Mouse (Mus musculus): Measurements from ENCODE around the gene Thumpd2.

The Thumpd2 gene

DNA sequence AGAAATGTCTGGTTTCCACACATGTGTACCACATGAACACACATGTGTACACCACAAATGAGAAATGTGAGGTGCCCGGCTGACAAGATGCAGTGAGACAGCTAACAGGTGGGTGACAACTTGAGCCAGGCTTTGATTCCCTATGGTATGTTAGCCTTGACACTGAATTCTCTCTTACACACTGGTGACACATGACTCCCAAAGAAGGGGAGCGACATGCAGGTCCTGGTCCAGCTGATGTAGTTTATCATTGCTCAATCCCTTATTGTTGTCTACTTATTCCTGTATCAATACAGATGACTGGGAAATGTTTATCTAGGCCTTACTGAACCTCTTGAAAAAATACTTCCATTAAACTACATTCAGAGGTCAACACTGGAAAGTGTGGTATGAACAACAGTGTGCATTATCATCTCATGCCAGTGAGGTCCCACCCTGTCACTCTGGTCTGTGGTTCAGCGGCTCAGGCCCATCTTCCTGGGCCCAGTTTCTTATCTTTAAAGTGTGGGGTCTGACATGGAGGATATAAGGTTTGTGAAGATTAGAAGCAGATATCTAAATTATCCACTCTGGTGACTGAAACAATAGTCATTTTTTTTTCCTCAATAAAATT is 32.9 kb downstream of the Thumpd2 start:
- DNase-seq (ENCODE audit: low spot score): no peak

DNA sequence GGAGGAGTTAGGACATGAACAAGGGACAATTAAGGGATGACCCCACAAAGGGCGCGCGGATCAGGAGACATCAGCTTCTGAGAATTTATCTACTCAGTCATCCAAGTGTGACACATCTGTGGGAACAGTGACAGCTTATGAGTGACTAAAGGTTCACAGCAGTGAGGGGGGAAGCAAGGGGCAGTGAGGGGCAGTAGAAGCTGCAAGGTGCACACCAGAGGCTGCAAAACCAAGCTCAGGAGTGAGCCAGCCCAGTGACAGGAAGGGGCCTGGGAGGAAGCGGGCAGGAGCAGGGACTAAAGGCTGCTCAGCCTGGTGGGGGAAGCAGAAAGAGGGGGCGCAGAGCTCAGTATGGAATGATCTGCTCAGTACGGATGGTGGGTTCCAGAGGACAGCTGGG is 37.6 kb downstream of the Thumpd2 start:
- DNase-seq (ENCODE audit: low spot score): no peak

DNA sequence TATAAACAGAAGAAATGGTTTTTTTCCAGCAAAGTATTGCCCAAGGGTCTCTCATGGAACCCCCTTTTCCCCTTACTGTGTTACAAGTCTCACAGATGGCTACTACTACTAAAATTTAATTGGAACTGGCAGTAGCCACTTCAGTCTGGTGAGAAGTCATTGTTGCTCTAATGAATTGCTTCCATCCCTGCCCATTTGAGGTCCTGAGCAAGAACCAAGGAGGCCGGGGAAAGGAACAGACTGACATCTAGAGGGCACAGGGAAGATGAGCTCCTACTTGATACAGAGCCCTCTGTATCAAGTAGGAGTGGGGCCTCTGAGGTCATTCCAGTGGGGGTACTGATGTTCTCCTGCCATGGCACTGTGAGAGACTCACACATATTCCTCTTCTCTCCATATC is 47.8 kb downstream of the Thumpd2 start:
- no peak for DNase-seq (ENCODE audit: low spot score)

DNA sequence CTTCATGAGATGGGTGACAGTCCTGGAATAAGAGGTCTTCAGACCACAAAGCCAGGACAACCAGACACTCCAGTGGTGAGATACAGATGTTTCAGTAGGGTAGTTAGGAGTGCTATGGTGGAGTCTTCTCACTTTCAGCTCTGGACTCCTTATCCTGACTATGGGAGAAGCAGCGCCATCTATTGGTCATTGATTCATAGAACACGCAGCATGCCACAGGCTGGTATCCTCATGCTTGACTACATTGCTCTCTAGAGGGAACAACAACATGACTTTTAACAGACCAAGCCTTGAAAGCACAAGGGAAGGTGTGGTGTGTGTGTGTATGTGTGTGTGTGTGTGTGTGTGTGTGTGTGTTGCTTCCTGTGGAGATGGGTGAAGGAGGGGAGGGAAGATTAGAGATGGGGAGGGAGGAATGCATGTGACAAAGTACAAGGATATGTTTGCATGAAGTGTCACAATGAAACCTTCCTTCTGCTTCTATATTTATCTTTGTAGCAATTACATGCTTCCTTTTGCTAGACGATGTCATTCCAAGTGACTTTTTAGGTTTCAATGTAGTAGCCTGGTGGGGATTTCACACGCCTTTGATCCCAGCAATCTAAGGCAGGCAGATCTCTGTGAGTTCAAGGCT is 49.0 kb downstream of the Thumpd2 start:
- no peak for DNase-seq (ENCODE audit: low spot score)

DNA sequence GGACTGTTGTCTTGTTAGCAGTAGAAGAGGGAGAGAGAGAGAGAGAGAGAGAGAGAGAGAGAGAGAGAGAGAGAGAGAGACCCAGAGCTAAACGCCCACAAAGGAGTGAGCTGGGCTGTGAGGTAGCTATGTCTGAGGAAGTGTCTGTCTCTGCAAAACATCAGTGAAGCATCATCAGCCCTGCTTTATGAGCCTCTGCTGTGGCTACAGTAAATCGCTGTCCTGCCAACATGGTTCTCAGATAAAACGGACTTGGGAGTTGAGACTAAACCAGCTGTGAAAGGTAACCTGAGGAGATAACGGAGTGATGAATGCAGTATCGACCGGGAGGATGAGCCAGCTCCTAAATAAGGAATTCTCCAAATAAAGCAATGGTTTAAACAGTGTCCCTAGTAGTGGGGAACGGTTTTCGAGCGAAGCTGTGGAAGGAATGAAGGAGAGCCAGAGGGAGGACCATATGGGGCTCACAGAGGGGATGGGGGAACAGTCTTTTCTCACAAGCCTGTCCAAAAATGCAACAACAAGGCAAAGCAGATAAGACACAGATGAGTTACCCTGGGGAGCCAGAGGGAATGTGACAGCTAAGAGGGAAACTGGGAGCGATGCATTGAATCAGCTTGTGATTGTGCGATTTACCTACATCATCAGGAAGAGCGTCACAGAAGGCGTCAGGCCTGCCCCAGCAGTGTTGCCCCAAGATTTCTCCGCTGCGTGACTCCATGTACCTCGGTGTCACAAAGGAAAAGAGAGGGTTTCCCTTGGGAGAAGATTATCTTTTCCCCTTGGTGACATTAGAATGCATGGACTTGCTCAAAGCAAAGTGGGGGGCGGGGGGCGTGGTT is 53.8 kb downstream of the Thumpd2 start:
- no peak for DNase-seq (ENCODE audit: low spot score)

DNA sequence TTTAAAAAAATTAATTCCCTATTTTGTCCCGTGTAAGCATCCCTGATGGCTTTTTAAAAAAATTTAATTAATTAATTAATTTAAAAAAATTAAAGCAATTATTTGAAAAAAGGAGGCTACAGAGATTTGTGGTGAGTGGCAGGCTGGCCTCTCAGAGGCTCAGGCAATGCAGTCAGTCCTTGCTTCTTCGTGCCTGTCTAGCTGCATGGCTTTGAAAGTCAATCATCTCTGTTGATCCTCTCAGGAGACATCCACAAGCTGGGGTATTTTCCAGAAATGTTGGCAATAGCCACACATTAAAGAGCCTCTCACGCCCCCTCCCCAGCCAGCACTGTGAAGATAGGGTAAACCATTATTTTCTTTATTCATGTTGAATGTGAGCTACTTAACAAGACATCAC is 54.7 kb downstream of the Thumpd2 start:
- no peak for DNase-seq (ENCODE audit: low spot score)

DNA sequence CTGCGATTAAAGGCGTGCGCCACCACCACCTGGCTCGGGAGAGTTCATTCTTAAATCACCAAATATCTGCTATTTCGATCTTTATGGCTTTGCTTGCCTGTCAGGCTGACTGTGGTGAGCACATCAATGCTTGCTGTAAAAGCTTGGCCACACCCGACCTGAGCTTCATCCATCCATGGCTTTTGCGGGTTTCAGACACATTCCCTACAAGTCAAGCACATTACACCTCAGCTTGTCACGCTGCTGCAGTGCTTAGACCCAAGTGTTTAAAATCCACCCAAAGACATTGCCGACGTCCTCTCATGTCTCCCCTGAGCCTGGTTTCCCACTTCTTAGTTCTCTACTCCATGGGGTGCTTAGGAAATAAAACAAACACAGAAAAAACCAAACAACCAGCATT is 55.8 kb downstream of the Thumpd2 start:
- no peak for DNase-seq (ENCODE audit: low spot score)

DNA sequence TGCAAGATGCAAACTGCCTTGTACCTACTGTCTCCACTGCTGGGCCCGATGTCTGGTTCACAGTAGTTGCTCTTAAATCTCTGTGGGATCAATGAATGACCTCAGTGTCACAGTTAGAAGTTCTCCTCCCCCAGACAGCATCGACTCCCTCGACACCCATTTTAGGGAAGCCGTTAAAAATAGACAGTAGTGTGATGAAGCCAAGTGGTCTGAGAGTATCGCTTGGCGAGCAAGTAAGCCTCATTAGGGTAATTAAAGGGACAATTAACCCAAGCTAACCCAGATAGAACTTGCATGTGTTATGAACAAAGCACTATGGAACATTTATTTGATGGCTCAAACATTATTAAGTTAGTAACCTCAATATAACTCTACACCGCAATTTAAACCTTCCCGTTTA is 59.6 kb downstream of the Thumpd2 start:
- DNase-seq (ENCODE audit: low spot score): no peak

DNA sequence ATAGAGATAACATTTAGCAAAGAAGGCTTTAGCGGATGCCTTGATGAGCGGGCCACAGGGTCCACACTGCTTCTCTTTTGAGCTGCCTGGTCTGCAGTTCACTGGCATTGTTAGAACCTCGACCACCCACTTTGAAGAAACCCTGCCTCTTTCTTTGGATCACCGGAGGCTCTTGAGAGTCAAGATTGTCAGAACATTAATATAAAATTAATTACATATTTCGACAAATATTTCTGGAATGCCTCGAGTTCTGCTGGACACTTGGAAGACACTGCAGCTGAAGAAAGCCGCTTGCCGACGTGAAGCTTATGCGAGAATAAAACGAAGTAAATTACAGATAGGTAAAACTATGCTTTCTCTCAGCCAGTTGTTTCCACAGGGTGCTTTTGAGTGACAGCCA is 60.4 kb downstream of the Thumpd2 start:
- no peak for DNase-seq (ENCODE audit: low spot score)

DNA sequence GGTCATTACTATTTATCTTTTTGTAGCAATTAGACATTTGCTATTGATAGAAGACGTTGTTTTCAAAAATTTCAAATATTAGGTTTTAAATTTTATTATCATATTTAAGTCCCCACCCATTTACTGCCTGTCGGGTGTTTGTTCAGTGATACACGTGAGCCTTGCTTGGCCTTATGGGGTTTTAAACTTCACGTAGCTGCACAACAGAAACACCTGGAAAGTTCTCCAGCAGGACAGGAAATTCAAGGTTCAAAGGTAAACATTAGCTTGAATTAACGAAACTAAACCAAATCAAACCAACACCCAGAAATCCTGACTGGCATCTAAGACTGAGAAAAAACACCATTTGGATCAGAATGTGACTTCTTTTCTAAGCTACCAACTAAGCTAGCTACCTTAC is 62.8 kb downstream of the Thumpd2 start:
- no peak for DNase-seq (ENCODE audit: low spot score)

DNA sequence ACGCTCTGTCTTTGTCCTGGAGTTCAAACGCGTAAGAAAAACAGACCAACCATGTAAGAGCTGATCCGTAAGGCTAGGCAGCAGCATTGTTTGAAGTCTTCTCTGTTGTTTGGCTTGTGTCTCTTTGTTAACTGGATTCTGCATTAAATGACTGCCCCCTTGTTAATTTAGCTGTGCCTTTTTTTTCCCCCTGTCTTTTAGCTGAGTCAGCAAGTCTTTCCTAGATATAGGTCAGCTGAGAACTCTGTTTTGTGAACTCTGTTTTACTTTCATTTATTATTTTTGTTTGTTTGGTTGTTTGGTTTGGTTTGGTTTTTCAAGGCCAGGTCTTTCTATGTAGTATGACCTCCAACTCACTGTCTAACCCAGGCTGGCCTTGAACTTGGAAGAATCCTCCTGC is 63.2 kb downstream of the Thumpd2 start:
- DNase-seq (ENCODE audit: low spot score): no peak

DNA sequence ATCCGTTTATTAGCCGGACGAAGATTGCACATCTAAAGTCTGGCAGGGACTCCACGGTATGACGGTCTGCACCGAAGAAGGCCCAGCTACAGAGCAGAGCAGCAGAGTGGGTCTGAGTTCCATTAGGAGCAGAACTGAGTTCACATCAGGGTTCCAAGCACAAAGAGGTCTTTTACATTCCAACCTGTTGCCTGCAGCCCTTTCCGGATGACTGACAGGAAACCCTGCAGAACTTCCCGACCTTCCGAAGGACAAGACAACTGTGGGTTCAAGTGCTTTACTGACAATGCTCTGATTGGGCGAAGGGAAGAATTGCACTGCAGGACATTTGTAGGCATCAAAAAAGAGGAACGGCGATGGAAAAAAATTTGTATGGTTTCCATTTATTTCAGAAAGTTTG is 63.9 kb downstream of the Thumpd2 start:
- no peak for DNase-seq (ENCODE audit: low spot score)

DNA sequence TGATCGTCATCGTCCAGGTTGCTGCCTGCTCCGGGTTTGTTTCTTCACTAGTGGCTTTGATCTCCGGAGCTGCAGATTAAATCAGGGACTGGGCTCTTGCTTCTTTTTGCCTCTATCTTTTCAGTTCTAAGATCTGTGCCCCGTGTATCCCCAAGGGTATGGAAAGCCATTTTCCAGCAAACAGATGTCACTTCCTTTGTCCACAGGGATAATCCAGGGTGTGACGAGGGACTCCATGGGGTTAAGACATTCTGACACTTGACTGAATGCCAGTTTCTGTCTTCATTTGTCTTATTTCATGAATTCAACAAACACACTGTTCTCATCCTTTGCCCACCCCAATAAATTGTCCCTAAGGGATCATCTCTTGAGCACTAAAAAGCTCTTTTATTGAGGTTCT is 65.9 kb downstream of the Thumpd2 start:
- no peak for DNase-seq (ENCODE audit: low spot score)

DNA sequence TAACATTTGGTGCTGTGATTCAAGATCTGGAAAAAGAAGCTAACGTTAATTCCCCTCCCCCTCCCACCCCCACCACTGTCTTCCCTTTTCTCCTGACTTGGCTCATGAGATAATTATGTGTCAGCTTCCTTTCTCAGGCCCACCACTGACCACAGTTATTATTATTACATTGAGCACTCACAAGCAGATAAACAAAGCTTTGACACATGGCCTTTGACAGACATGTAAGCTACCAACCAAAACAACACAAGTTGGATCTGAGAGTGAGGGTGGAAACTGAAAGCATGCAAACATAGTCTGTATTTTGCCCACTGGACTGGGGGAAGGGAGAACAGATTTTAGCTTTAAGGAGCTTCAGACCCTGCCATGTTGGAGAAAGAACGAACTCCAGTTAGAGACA is 67.7 kb downstream of the Thumpd2 start:
- DNase-seq (ENCODE audit: low spot score): no peak

DNA sequence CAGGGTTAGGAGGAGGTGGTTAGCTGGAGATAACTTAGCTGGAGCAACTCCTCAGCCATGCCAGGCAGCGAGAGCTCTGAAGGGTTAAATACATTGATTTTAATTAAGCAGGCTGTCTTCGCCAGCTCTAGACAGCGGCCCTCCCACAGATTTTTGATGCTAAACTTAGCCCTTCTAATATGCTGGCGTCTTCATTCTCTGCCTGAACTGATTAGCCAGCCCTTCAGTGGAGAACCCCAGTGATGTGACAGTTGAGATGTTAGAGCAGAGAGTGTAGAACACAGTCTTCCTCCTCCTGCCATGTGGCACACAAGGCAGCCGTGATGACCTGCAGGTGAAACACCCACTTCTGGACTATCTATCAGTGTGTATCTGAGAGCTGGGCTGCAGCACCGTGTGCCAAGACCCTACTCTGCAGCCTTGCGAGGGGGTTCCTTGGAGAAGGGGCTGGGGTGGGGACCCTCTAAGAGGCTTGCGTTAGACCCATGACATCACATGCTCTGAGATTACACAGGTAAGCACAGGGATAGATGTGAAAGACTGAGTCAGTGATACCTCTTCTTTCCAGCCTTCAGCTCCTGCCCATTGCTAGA is 73.3 kb downstream of the Thumpd2 start:
- no peak for DNase-seq (ENCODE audit: low spot score)

DNA sequence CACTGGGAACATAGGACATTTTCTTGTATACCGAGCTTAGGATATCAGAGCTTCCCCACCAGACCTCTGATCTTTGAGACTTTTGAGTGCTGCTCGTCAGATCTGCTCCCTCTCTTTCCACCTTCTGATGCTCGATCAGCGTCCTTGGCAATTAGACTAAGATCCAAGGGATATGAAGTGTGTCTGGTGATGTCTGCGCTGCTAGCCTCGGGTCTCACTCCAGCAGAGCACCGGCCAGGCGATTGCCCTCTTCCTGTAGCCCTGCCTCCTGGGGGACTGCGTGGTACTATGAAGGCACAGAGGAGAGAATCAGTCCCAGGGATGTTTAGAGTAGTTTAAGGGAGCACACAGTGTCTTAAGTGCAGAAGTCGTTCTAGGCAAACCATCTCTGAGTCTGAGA is 81.9 kb downstream of the Thumpd2 start:
- DNase-seq (ENCODE audit: low spot score): no peak

DNA sequence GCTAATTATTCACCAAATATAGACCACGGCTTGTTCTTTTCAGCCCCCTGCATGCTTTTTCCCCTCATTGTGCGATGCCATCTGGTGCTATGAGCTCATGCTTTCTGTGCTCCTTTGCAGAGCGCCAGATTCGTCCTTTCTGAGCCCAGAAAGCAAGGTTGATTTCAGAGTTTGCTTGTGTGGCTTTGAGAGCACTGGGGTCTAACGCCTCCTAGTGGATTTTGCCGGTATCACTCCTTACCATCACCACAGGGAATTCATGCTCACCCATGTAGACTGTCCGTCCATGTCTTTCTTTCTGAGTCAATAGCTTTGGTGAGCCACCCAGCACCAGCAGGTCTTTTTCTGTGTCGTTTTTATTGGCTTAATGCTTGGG is 82.5 kb downstream of the Thumpd2 start:
- DNase-seq (ENCODE audit: low spot score): peak; percentile 58

DNA sequence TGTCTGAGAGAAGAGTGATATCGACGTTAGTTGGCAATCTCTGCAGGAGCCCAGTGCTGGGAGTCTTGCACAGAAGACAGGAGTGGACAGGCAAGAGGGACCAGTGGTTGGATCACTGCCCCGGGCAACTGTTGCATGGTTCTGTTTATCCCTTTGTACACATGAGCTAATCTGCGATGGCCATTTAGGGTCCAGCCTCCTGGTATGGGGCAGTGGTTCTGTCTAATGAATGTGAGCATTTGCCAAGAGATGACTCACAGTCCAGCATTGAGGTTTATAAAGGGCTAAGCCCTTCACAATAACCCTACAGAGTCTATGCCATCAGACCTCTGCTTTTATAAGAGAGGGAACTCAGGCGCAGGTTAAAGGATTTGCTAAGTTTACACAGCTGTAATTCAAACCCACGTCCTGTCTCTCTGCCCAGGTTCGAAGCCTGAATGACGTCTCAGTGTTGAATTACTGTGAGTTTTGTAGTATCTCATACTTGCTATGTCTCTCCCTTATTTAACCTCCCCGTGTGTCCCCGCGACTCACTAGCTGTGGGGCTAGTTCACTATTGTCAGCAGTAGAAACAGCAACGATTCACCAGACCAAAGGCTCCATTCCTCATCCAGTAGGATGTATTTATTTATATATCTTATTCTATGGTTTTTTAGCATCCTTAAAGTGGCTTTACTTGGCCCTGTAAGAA is 83.0 kb downstream of the Thumpd2 start:
- DNase-seq (ENCODE audit: low spot score): no peak

DNA sequence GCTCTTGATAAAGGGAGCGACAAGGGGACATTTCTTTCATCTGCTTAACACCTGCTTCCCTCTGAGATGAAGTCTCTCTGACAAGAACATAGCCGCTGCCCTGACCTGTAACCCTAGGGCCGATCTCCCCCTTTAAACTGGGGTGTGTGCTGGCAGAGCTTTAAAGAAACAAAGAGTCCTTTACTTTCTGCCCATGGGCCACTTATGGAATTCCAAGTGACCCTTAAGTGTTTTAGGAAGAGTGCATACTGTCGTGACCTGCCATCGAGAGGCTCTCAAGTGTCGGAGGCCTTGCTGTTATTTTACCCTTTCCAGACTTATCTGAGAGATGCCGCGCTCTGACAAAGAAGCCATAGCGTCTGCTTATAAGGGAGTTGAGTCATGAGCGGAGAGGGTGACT is 84.8 kb downstream of the Thumpd2 start:
- no peak for DNase-seq (ENCODE audit: low spot score)

DNA sequence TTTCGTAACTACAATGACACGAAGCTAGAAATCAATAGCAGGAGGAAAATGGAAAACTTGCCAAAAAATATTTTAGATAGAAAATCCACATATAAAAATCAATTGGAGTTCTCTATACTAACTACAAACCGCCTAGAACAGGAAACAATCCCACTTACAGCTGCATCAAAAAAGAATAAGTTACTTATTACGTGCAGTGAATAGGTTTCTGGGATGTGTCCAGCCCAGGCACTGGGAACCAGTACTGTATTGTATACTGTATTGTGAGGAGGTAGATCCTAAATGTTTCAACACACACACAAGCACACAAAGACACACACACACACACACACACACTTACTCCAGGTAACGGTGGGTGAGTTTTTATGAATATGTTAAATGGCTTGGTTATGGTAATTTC is 87.6 kb downstream of the Thumpd2 start:
- DNase-seq (ENCODE audit: low spot score): no peak
